Mouse (Mus musculus): ENCODE measurements around the gene Slc16a7. TPM values are rescaled to one million over a fixed set of nuclear protein-coding genes. Genes with fewer than 3 reads are reported as not detected.

The Slc16a7 gene
- 22.2 and 38.4 TPM in 2 replicates for total RNA-seq (2015)
- total RNA-seq (2017) = 20.6 and 24.6 TPM in 2 replicates

- ATAC-seq (ENCODE audit: poor library complexity, severe bottlenecking) = peak; percentile 62
Measured at GRCm38 (mm10) chr10:125388876-125389786, at the start of gene Slc16a7. Slc16a7 (minus strand) TSS chr10:125389465.

GRCm38 (mm10) chr10:125418795-125419194, 29.5 kb upstream of the Slc16a7 start:
- ATAC-seq (ENCODE audit: poor library complexity, severe bottlenecking) = peak; percentile 93

GRCm38 (mm10) chr10:125399796-125400195, 10.5 kb upstream of the Slc16a7 start:
- peak; percentile 60; the same call in 1 of the 2 replicates for ATAC-seq (ENCODE audit: poor library complexity, severe bottlenecking)

GRCm38 (mm10) chr10:125390011-125390410, 746 bp upstream of the Slc16a7 start:
- ATAC-seq (ENCODE audit: poor library complexity, severe bottlenecking) = peak; percentile 52

GRCm38 (mm10) chr10:125388481-125388875, 787 bp downstream of the Slc16a7 start:
- peak; percentile 46 for ATAC-seq (ENCODE audit: poor library complexity, severe bottlenecking)

- peak; percentile 30 for ATAC-seq (ENCODE audit: poor library complexity, severe bottlenecking)
Measured at GRCm38 (mm10) chr10:125387782-125388415, 1.4 kb downstream of the Slc16a7 start.

GRCm38 (mm10) chr10:125375526-125375925, 13.7 kb downstream of the Slc16a7 start:
- no peak for ATAC-seq (ENCODE audit: poor library complexity, severe bottlenecking)

- ATAC-seq (ENCODE audit: poor library complexity, severe bottlenecking) = no peak
Measured at GRCm38 (mm10) chr10:125372666-125373065, 16.6 kb downstream of the Slc16a7 start.

GRCm38 (mm10) chr10:125371451-125371850, 17.8 kb downstream of the Slc16a7 start:
- ATAC-seq (ENCODE audit: poor library complexity, severe bottlenecking) = no peak

GRCm38 (mm10) chr10:125370037-125370610, 19.1 kb downstream of the Slc16a7 start:
- peak; percentile 95 for ATAC-seq (ENCODE audit: poor library complexity, severe bottlenecking)

GRCm38 (mm10) chr10:125358479-125358878, 30.8 kb downstream of the Slc16a7 start:
- no peak for ATAC-seq (ENCODE audit: poor library complexity, severe bottlenecking)

- ATAC-seq (ENCODE audit: poor library complexity, severe bottlenecking) = no peak
Measured at GRCm38 (mm10) chr10:125352805-125353204, 36.5 kb downstream of the Slc16a7 start.

GRCm38 (mm10) chr10:125348171-125348570, 41.1 kb downstream of the Slc16a7 start:
- no peak for ATAC-seq (ENCODE audit: poor library complexity, severe bottlenecking)

GRCm38 (mm10) chr10:125347149-125347548, 42.1 kb downstream of the Slc16a7 start:
- no peak for ATAC-seq (ENCODE audit: poor library complexity, severe bottlenecking)

GRCm38 (mm10) chr10:125346364-125346763, 42.9 kb downstream of the Slc16a7 start:
- no peak for ATAC-seq (ENCODE audit: poor library complexity, severe bottlenecking)

GRCm38 (mm10) chr10:125345583-125345982, 43.7 kb downstream of the Slc16a7 start:
- ATAC-seq (ENCODE audit: poor library complexity, severe bottlenecking) = no peak

GRCm38 (mm10) chr10:125342204-125342603, 47.1 kb downstream of the Slc16a7 start:
- no peak for ATAC-seq (ENCODE audit: poor library complexity, severe bottlenecking)

- ATAC-seq (ENCODE audit: poor library complexity, severe bottlenecking) = no peak
Measured at GRCm38 (mm10) chr10:125333799-125334198, 55.5 kb downstream of the Slc16a7 start.

GRCm38 (mm10) chr10:125331334-125331733, 57.9 kb downstream of the Slc16a7 start:
- no peak for ATAC-seq (ENCODE audit: poor library complexity, severe bottlenecking)

GRCm38 (mm10) chr10:125328331-125329063, 60.8 kb downstream of the Slc16a7 start:
- ATAC-seq (ENCODE audit: poor library complexity, severe bottlenecking) = no peak
